Mouse (Mus musculus): Measurements from ENCODE around the gene Klk15.

DNA sequence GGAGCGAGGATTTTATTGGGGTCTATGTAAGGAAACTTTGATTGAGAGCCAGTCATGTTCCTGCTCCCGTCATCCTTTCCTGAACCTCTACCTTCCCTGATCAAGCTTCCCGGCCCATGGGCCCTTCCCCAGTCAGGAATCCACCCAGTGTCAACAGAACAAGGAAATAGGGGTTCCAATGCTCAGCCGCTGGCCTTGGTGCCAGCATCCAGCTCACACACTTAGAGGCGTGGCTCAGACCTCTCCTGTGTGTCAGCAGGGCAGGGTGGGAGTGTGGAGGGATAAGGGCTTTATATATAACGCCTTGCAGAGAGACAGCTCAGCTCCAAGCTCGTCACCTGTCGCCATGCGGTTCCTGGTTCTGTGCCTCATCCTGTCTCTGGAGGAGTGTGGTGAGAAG, 18.7 kb upstream of the Klk15 start:
- TF ChIP-seq POLR2A (IDR thresholded peaks at IDR 0.05; ENCODE audit: control insufficient read depth, low read depth, low read length), result no peak
- no peak for TF ChIP-seq CTCF (IDR thresholded peaks at IDR 0.05; ENCODE audit: control insufficient read depth, insufficient read depth, insufficient replicate concordance, low read depth, low read length)
